Mouse (Mus musculus): Measurements from ENCODE around the gene Pim1.
A peak's percentile ranks its signal among the peaks of the same experiment; 100 is the strongest.

- TF ChIP-seq ETS1 (conservative IDR thresholded peaks at IDR 0.05; ENCODE audit: low read depth, low read length) = no peak
- no peak for TF ChIP-seq POLR2A (IDR thresholded peaks at IDR 0.05; ENCODE audit: low read depth, low read length)
- no peak for TF ChIP-seq TBP (conservative IDR thresholded peaks at IDR 0.05; ENCODE audit: low read depth, low read length)
- no peak for TF ChIP-seq CTCF (conservative IDR thresholded peaks at IDR 0.05 in 1 of 2, IDR thresholded peaks at IDR 0.05 in 1 of 2; ENCODE audit: low read depth in 2 of 2, low read length in 2 of 2)
- no peak for TF ChIP-seq MAX (IDR thresholded peaks at IDR 0.05; ENCODE audit: low read length)
- peak; percentile 49; the same call in 1 of the 2 replicates for TF ChIP-seq EP300 (IDR thresholded peaks at IDR 0.05; ENCODE audit: low read length)
- no peak for TF ChIP-seq MAZ (IDR thresholded peaks at IDR 0.05; ENCODE audit: low read depth, low read length)
- TF ChIP-seq MYC (IDR thresholded peaks at IDR 0.05; ENCODE audit: low read depth, low read length) = no peak
Measured at GRCm38 (mm10) chr17:29478271-29478670, 12.3 kb upstream of the Pim1 start.

Data from CH12.LX (cell line).